Mouse (Mus musculus): ENCODE data around the gene Casq1.
A peak's percentile ranks its signal among the peaks of the same experiment; 100 is the strongest.

Casq1 gene

DNA sequence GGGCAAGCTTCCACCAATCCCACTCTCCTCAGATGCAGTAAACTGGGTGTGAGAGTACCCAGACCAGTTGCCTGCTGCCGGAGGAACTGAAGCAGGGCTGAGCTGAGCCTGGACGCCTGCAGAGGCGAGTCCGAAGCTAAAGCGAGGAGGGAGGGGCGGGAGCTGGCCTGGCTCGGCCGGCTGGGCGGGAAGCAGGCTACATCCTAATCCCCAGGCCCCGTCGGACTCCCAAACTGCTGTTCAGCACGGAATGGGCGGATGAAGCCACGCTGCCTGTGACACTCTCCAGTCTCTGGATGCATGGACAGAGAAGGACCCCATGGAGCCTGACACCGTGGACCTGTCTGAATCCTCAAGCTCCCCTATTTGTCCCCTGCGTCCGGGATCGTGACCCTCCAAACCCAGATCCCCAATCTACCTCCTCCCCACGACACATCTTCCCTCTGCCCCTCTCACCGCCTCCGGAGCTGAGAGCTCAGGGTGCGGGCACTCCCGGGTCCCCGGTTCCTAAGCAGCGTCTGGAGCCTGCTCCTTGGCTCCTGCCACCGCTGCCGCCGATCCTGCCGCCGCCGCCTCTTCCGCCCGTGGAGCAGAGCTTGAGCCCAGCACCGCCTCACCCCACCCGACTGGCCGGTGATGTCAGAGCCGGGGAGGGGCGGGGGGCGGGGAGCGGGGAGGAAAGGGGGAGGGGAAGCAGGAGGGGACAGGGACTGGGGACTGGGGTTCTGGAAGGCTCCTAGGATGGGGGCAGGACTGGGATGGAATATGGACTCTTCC, 13.3 kb downstream of the Casq1 start, which contains the start of gene Pea15a:
Pea15a (minus strand) TSS at position 664 of the 777 bp plus-strand sequence.
- peak; percentile 74 to 85 for DNase-seq (ENCODE audit: low spot score in 2 of 2)

DNA sequence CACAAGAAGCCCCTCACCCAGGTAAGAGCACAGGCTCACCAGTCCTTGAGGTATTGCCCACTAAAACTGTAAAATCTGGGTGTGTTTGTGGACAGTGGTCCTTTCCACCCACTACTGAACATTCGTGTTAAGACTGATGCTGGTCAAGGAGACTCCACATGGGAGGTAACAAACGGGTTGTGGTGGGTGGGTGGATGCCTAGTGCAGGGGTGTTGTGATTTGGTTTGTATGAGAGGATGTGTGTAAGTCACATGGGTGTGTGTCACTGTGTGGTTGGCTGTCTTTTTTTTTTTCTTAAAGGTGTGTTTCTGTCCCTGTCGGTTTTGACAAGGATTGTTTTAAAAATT, 14.0 kb downstream of the Casq1 start:
- DNase-seq (ENCODE audit: low spot score in 2 of 2): no peak

DNA sequence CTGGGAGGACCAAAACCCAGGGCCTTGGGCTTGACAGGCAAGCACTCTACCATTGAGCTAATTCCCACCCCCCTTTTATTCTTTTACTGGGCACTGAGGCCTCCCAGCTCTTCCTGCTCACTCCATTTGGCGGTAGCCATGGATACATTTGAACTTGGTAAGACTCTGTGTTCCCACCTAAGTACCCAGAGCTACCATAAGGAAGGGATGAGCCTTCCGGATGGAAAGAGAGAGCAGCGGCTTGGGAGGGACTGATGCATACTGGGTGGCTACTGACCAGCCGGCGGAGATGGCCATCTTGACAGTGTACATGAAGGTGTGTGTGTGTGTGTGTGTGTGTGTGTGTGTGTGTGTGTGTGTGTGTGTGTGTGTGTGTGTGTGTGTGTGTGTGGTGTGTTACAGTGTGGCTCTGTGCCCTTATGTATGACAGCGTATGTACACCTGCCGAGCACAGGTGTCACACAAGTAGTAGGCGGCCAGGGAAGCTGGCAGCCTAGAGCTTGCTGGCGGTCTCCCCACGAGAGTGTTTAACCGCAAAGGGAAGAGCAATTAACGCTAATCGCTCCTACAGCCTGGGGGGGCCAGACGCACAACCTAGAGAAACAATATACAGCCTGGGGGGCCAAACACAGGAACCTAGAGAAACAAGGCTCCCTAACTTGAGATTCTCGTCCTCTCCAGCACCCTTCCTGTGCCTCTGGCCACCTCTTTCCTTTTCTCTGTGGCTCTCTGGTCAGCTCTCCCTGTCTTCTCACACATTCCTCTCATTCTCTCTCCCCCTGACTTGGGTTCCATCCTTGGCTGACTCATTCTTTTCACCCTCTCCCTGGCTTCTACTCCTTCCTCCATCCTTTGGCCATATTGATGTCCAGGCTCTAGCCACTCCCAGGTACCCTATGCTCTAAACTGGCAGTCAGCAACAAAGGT, 14.6 kb downstream of the Casq1 start:
- no peak for DNase-seq (ENCODE audit: low spot score in 2 of 2)

DNA sequence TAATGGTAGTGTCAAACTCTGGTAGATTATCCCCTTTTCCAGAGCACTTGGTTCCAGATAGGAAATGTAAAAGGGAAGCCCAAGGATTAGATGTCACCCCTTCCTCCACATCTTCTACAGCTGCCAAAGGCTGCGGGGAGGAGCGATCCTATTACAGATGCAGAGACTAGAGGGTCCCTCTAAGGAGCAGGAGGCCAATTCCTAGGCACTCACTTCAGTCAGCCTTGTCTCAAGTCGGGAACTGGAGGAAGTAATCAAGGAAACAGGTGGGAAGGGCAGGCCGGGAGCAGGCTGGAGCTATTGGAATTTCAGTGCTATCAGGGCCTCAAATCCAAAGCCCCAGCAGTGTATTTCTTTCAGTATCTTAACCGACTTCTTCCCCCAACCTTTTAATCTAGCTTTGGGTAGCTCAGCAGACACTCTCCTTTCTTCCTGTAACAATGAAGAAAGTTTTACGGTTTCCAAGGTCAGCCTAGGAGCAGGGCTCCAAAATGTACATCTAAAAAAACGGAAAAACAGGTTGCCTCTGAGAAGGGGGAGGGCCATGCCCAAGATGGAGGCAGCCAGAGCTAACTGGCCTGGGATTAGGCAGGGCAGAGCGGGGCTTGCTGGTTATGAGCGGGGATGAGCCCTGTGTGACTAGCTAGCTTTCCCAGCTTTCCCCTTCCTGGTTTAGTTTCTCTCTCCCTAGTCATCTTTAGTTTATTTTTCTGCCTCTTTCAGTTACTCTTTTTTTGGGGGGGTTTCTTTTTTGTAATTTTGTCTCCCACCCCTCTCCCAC, 15.4 kb downstream of the Casq1 start:
- no peak for DNase-seq (ENCODE audit: low spot score in 2 of 2)

DNA sequence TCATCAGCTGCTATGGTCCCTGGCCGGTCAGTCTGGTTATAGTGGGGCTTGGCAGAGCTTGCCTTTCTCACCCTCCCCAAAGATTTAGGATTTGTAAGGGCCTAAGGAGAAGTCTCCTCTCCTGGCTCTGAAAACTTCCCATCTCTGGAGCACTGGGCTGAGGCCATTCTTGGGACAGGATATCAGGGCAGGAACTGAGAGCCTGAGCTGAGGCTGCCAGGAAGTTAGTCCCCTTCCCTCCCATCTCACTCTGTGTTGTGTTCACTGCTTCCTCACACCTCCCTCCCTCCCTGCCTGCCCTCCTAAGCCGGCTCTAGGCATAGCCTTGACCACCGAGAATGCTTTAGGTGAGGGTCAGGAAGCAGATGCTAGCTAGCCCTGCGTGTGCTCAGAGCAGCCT, 16.1 kb downstream of the Casq1 start:
- no peak for DNase-seq (ENCODE audit: low spot score in 2 of 2)

DNA sequence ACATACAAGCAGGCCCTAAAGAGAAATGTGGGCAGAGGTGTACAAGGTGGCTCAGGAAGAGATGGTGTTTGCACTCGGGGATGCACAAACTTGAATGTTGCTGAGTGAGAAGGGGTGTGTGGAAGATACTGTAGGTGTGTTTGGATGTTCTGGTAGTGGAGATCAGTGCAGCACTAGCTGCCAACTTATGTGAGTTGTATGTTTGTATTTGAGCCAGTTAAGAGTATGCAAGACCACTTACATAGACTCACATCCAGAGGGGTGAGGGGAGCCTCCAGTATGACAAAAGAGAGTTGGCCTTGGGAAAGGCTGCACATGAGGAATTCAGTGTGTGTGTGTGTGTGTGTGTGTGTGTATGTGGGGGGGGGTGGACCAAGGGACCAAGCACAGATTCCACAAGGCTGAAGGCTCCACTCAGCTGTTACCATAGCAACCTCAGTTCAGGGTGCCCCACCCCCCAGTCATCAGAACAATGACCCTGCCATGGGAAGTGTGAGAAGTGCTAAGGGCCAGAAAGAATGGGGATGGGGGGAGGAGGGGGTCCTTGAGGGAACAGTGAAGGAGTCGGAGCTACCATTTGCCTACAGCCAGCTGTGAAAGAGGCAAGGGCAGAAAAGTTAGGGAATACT, 16.7 kb downstream of the Casq1 start:
- no peak for DNase-seq (ENCODE audit: low spot score in 2 of 2)

DNA sequence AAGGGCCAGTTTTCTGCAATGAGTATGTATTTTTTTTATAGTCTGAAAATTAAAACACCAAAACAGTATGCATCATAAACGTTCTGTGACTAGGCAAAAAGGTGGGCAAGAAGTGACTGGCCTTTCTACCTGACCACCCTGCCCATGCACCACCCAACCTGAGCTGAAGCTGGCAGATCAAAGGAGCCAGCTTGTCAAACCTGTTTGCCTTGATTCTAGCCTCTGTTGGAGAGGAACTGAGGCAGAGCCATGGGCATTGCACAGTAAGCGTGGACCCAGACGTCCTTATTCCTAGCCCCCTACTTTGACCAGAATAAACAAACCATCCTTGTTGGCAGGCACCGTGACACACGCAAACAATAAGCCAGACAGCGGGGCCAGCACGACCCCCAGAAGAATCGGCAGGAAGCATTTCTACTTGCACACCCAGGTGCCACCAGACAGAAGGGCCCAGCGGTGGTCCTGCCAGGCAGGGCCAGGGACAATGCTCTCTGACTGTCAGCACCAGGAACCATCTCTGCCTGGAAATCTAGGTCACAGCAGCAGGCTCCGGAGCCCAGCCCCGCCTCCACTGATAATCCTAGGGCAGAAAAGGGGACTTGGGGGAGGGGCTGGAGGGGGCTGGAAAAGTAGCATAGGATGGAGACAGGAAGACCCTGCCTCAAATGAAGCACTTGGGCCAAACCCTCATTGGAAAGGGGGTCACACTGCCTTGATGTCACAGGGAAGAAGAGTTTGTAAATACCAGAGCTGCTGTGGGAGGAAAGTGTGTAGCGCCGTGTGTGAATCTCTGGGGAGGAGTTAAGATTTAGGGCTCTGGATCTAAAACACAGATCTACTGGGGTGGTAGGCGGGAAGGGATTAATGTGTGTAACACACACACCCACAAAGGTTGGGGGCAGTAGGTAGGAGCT, 17.4 kb downstream of the Casq1 start:
- peak; percentile 47 to 51 for DNase-seq (ENCODE audit: low spot score in 2 of 2)

DNA sequence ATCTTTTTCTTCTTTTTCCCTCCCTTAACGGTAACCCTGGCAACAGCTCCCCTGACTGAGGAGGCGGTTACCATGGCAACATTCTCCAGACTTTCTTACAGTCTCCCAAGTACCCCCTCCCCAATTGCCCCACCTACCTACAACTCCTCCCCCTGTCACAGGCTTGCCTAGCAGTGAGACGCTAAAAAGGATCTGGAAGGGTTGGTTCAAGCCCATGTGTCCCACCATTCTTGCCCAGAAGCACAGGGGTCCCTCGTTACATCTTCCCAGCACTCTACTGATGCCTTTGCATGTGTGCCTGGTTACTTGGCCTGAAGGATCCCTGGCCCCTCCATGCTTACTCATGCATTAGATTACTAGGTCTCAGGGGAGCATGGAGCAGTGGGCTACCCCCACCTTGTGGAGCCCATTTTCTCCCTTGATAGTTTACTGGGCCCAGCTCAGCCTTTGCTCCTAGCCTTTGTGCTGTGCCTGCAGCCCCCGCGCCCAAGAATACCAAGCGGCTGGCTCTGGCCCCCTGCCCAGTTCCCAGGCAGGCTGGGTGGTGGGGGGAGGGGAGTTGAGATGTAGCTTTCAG, 18.7 kb downstream of the Casq1 start:
- DNase-seq (ENCODE audit: low spot score in 2 of 2): no peak

DNA sequence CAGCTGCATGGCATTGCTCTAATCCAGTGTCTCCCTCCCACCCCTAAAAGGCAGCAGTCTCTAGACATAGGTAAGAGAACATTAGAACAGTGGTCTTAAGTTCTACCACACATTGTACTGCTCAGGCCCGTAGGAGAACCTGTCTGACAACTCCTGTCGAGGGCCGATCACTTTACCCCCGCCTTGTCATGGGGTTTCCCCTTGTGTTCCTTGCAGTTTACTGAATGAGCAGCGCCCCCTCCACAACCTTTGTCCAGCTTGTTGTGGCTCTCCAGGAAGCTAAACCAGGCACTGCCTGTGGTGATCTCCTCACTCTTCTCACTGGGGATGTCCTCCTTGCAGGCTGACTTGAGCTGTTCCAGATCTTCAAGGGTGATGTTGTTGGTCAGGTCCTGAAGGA, 19.5 kb downstream of the Casq1 start:
- peak; percentile 49 to 55 for DNase-seq (ENCODE audit: low spot score in 2 of 2)

DNA sequence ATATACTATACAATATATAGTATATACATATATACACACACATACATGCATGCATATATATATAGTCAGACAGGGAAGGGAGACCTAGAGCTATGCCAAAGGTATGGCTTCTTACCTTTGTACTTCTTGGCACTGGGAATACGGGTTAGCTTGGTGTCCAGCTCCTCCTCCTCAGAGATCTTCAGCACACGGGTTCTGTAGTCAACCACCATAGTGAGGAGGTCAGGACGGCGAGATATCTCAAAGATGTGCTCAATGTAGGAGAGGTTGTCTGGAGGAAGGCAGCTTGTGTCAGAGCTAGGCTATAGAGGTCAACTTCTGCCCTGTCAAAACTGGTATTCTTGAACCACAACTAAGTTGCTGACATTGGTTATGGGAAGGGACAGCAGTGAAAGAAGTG, 20.7 kb downstream of the Casq1 start:
- DNase-seq (ENCODE audit: low spot score in 2 of 2): no peak

DNA sequence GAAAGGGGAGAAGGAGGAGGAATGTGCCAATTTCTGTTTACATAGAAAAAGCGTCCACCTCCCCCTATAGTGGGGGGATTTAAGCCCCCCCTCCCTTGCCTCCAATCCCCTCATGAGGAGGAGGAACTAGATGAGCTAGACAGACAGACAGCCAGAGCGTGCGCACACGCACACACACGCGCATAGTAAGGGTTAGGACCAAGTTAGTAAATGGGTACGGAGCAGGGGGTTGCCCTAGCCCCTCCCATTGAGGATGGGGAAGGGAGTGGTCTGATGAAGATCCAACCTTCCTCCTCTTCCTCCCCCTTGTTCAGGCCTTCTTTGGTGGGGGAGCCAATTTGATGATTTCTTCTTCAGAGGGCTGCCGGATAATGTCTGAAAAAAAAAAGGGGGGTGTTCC, 21.4 kb downstream of the Casq1 start:
- no peak for DNase-seq (ENCODE audit: low spot score in 2 of 2)

DNA sequence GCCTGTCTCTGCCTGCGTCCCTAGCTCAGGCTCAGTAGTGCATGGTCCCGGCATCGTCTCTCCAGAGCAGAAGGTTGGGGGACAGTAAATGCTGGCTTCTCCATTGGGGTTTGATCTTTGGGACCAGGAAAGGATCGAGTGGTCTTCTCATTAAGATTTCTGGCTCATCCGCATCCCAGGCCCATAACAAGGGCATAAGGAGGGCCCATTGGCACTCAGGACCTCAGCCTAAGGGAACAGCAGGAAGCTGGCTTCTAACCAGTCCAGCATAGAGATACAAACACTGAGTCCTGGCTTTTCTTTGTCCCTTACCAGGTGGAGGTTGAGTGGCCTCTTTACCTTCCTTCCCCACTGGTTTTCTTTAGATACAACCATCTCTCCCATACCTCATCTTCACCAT, 21.8 kb downstream of the Casq1 start:
- no peak for DNase-seq (ENCODE audit: low spot score in 2 of 2)

DNA sequence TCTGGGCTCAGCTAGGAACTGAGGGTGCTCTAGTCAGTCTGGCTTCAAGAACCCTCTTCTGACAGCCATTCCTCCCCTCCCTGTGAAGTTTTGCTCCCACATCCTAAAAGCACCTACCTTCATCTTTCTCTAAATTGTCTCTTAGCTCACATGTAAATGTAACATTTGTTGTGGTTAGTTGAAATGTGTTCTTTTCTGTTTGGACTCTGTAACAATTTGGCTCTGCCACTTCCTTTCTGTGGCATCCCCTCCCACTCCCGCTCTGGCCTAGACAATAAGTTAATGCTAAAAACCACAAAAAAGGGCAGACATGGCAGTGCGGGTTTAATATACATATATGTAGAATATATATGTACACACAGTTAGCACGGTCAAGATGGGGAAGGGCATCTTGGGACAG, 22.5 kb downstream of the Casq1 start:
- DNase-seq (ENCODE audit: low spot score in 2 of 2): no peak

DNA sequence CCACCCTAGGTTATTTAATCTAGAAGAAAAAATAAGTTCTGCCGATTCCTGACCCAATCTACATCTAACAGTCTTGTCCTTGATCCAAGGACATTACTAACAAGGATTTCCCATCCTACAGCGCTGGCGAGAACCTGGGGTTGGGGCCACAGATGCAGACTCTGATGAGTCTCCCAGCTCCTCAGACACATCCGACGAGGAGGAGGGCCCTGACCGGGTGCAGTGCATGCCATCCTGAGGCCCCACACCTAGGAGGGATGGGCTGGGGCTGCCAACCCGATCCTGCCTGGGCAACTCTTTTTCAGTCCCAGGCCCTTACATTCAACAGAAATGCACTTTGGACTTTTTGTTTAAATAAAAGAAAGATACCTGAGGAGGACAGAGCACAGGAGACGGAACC, 25.2 kb downstream of the Casq1 start:
- DNase-seq (ENCODE audit: low spot score in 2 of 2): no peak

DNA sequence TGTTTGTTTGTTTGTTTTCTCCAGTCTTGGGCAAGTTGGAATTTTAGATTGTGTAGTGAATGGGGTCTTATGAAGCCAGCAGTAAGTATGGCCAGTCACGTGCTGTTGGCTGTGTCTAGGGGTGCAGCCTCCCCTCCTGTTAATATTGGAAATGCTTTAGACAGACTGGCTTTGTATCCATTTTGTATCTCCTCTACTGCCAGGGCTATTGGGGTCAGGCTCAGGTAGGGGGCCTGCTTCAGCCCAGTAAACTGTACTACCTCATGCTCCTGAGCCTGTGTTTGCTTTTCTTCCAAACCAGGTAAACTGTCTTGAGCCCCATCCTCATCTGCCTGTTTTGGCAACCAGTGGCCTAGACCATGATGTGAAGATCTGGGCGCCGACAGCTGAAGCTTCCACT, 27.5 kb downstream of the Casq1 start:
- no peak for DNase-seq (ENCODE audit: low spot score in 2 of 2)

DNA sequence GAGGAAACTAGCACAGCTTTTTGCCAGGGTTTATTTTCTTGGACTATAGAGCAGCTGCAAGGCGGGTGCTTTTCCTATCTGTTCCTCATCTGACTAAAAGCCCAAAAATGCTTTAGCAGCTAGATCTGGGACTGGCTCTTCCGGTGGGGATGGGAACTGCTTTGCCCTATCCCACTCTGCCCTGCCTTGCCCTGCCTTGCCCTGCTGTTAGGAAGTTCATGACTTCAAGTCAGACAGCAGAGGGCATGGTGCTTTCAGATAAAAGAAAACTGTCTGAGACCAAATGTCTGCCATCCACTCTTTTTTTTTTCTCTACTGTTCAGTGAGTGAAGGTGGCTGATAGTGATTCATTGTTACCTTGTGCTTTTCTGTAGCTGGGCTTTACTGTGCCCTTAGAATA, 28.1 kb downstream of the Casq1 start:
- DNase-seq (ENCODE audit: low spot score in 2 of 2): no peak

DNA sequence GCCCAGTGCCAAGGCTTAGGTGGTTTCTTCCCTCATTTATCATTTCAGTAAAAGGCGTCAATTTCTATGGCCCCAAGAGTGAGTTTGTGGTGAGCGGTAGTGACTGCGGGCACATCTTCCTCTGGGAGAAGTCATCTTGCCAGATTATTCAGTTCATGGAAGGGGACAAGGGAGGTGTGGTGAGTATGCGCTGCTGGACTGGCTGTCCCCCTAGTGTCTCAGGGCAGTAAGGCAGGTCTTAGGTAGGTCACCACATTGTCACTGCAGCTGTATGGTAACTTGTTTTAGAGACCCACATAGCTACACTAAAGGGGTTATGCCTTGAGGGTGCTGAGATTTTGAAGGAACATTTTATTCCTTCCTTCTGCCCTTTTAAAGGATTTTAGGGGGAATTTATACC, 30.8 kb downstream of the Casq1 start:
- no peak for DNase-seq (ENCODE audit: low spot score in 2 of 2)

DNA sequence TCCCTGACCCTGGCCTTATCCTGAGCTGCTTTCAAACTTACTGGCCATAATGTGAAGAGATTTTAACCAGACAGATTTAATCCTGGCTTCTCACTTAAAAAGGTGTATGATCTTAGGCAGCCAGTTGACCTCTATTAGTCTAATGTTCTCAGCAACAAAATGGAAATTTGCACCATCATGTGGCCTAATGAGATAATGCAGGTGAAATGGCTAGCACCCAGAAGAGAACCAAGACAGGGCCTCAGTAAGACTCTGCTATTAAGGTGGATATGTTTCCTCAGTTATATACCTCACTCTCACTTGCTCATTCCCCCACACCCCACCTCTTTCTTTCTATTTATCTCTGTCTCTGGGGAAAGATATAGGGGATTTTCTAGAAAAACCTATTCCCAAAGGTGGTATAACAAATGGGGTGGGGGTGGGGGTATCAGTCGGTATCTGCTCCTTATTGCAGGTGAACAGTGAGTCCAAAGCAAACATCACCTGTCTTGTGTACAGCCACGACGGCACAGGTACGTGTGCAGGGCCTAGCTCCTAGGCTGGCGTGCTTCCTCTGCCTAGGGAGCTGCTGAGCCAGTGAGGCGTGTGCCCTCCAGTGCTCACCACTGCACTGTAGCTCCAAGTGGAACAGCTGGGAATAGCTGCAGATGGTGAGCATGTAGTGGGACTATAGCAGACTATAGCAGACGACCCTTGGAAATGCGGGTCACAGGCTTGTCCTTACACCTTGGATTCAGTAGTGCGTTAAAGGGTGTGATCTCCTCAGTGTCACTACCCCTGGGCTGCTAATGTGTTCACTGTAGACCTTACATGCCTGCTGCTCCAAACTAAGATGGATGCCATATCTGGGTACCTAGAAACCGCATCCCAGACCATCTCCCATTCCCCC, 33.0 kb downstream of the Casq1 start:
- DNase-seq (ENCODE audit: low spot score in 2 of 2): no peak

DNA sequence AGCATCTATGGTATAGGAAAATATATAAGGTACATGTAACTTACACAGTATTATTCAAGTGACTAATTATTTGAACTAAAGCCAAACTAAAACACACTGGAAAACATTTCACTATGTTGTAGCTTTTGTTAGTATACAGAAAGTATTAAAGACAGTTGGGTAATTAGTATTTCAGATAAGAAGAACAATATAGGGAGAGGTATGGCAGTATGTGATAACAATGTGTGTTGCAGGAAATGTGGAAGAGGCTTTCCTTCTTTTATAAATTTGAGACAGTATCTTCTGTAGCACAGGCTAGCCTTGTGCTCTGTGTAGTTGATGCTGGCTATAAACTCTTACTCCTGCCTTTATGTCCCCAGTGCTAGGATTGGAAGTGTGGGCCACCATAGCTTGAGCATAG, 35.8 kb downstream of the Casq1 start:
- no peak for DNase-seq (ENCODE audit: low spot score in 2 of 2)
